Mouse (Mus musculus) layer of hippocampus, adult 2 months (tissue): ENCODE measurements at regions not wholly inside any gene's neighbourhood (a gene's known extent, or its start where the extent isn't known, plus 50 kb on each side); places are given as distances from the start of the nearest gene placed in this dataset.

Source experiments
- DNase-seq, 2 experiments: peaks; one replicate each; pipeline ENCODE4 v3.0.0; 2022; ENCODE audit warnings: low spot score in 2 of 2
- H3K27ac ChIP-seq: fragments of 200-600 bp; 2 replicates; pipeline ENCODE4 v1.8.1; 2022
- H3K4me3 ChIP-seq: fragments of 200-600 bp; 2 replicates; pipeline ENCODE4 v1.8.1; 2022; ENCODE audit warnings: mild to moderate bottlenecking
- CTCF ChIP-seq: fragments of 200-600 bp; conservative IDR thresholded peaks from 2 replicates; pipeline ENCODE4 v1.8.1; 2022; ENCODE audit warnings: antibody characterized with exemption, mild to moderate bottlenecking, moderate library complexity

DNA sequence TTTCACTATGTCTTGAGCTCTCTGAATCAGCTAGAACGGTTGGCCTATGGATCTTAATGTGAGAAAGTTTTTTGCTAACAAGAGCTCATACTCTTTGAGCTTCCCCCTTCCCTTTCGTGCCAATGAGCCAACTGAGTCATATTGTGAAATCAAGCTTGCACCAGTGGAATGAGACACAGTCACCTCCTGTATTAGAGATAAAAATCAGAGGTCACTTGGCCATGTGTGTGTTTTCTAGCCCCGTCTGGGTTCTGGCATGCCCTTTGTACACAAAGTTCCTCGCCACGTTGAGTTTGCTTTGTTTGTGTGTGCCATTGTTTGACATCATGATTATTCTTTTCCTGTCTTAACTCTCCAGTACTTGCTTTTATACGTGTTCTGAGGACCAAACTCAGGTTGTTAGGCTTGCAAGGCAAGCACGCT lies 114.1 kb upstream of the Tbl1xr1 start:
- Histone ChIP-seq H3K27ac (no peak overlapping the region), H3K4me3 (no peak overlapping the region)
- DNase-seq, result no peak
- no peak for TF ChIP-seq CTCF

DNA sequence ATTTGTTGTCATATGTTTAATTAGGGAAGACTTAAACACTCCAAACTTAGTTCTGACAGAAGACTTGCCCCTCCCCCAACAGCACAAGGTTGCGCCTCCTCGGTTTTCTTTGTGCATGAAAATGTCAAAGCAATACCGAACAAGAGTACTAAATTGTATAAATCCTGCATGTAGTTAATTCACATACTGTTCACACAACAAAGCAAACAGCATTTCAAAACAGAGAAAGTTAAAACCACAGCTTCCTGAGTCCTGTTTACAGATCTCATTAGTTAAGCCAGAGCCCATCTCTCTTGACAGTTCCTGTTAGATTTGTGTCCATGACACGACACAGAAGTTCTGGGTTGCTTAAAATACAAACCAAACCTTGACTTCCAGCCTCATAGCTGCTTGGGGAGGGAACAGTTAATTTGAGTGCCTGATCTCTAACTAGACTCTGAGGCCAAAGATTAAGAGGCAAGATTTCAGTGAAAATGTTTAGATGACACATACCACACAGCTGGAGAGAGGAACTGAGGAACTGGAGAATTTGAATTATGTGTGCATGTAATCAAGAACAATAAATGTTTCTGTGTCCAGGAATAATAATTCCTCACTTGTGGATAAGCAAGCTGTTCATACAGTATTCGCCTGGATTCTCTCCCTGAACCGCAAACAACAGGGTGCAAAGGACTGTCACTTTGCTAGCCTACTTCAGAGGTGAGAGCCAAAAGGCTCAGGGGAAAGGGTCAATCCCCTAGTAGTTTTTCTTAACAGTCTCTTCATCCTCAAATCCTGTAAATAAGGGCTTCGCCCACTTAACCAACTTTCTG lies 113.3 kb upstream of the Tbl1xr1 start:
- no peak for DNase-seq
- H3K27ac ChIP-seq, result no peak overlapping the region
- no peak for TF ChIP-seq CTCF
- no peak overlapping the region for H3K4me3 ChIP-seq

DNA sequence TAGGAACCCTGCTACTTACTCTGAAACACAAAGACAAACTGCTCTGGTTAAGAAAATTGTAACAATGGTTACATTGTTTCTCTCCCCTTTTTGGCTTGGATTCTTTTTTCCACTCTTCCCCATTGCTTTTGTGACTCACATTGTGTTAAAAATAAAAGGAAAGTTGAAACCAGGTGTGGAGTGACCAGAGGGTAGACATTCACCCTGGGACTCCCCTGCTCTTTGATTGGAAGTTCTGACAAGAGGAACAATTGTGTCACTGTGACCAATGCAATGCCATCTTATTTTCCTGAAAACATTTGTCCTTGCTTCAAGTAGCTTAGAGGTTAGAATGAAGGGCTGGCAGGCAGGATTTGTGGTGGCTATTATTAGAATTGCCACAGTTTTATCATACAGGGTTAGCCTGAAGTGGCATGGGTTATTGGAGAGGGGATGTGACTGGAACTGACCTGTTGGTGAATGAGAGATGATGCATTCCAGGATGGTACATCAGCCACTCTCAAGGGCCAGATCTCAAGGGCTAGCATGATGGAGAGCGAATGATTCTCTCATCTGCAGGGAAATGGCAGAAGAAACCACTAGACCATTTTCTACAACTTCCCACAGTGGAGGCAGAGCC lies 112.6 kb upstream of the Tbl1xr1 start:
- no peak overlapping the region for H3K4me3 ChIP-seq
- no peak for TF ChIP-seq CTCF
- no peak for DNase-seq
- no peak overlapping the region for H3K27ac ChIP-seq

DNA sequence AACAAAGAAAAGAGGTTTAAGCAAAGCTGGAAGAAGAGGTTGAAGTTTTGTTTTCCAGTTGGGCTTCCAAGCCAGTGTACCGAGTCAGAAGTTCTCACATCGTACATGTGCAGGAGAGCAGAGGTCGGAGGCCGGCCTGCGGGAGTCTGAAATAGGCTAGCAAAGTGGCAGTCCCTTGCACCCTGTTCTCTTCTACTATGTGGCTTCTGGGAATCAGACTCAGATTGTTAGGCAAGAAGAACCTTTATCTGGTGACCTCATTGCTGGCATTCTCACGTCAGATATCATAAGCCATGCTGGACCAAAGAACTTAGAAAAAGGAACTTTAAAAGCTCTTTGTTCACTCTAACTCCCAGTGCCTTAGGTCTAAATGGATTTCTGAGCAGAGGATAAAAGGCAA lies 112.0 kb upstream of the Tbl1xr1 start:
- H3K4me3 ChIP-seq, result no peak overlapping the region
- no peak for DNase-seq
- no peak for TF ChIP-seq CTCF
- no peak overlapping the region for H3K27ac ChIP-seq

DNA sequence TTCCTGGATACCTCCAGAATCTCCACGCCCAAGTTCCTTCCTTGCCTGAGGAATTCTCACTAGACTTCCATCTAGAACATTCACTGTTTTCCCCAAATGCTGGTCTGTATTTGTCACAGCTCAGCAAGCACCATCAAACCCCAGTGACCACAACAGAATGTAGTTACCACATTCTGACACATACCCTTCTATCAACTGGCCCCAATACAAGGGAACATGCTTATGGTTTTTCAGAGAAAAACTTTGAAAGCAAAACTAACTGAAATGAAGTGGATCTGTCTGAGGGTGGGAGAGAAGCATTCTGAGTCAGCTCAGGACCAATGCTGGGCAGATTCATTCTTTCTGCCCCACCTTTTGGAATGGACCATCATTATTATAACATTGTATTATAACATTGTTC lies 110.9 kb upstream of the Tbl1xr1 start:
- Histone ChIP-seq H3K4me3 (no peak overlapping the region), H3K27ac (no peak overlapping the region)
- no peak for TF ChIP-seq CTCF
- no peak for DNase-seq

DNA sequence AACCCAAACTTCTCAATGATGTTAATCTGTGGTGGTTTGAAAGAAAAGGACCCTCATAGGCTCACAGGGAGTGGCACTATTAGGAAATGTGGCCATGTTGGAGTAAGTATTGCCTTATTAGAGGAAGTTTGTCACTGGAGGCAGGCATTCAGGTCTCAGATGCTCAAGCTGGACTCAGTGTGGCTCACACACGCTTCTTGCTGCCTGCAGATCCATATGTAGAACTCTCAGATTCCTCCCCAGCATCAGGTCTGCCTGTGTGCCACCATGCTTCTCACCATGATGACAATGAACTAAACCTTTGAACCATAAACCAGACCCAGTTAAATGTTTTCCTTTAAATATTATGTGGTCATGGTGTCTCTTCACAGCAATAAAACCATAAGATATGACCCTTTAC lies 104.7 kb upstream of the Tbl1xr1 start:
- no peak for TF ChIP-seq CTCF
- Histone ChIP-seq H3K27ac (no peak overlapping the region), H3K4me3 (no peak overlapping the region)
- no peak for DNase-seq

DNA sequence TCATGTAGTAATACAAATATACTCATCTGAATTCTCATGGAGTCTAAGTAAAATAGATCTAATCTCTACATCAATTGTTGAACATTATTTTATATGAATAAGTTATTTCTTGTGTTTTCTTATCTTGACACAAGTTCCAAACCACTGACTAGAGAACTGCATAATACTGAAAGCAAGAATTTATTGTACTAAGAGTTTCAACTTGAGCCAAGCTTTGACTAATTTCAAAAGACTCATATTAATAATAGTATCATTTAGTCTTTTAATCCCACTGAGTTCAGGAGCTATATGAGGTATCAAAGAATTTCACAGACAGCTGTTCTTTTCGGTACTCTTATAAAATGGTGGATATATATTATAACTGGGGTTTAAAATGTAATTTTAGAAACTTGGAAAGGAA lies 103.3 kb upstream of the Tbl1xr1 start:
- no peak overlapping the region for H3K4me3 ChIP-seq
- no peak overlapping the region for H3K27ac ChIP-seq
- DNase-seq, result no peak
- no peak for TF ChIP-seq CTCF

DNA sequence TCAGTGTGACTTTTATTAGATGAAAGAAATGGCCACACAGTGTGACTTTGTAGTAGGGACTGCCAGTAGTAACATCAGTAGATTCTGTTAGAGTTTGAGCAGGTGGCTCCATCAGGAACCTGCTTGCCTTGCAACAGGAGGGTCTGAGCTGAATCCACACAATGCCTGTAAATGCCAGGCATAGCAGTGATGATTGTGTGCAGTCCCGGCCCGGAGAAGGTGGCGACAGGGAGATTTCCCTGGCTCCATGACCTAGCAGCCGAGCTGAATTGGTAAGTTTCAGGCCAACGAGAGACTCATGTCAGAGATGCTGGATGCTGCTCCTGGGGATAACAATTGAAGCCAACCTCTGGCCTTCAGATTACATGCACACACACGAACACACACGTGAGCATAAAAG lies 102.8 kb upstream of the Tbl1xr1 start:
- no peak for DNase-seq
- TF ChIP-seq CTCF, result no peak

DNA sequence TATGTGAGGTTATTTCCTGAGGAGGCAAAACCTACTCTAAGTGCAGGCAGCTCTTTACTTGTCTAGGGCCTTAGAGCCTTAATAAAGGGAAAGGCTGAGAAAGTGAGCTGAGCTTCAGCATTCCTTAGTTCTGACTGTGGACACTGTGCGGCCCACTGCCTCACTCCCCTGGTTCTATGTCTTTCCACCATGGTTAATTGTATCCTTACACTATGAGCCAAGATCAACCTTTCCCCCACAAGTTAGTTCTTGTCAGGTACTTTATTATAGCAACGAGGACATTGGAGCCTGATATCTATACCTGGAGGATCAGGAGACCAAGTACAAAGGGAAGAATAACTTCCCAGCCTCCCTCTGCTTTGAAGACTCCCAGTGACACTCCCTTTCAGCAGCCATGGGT lies 101.7 kb upstream of the Tbl1xr1 start:
- no peak overlapping the region for H3K4me3 ChIP-seq
- TF ChIP-seq CTCF, result no peak
- no peak for DNase-seq
- H3K27ac ChIP-seq, result no peak overlapping the region

More for the DNA sequence above, 102.8 kb upstream of the Tbl1xr1 start:
- Histone ChIP-seq H3K27ac (no peak overlapping the region), H3K4me3 (no peak overlapping the region)

DNA sequence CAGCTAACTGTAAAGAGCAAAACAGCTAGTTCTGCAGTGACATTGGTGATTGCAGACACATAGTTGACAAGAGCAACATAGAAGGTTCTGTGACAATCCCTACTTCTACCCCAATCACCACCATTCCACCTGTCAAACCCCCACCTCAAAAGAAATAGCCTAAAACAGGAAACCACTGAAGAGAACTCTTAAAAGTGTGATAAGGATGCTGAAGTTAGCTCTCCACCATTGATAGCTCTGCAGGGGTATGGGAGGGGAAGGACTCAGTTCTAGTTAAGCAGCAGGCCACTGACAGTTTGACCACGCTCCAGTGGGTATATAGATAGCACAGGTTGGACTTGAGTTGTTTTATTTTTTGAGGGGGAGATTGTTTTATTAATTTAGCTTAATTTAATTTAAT lies 98.7 kb upstream of the Tbl1xr1 start:
- no peak for DNase-seq
- TF ChIP-seq CTCF, result no peak
- Histone ChIP-seq H3K27ac (no peak overlapping the region), H3K4me3 (no peak overlapping the region)

DNA sequence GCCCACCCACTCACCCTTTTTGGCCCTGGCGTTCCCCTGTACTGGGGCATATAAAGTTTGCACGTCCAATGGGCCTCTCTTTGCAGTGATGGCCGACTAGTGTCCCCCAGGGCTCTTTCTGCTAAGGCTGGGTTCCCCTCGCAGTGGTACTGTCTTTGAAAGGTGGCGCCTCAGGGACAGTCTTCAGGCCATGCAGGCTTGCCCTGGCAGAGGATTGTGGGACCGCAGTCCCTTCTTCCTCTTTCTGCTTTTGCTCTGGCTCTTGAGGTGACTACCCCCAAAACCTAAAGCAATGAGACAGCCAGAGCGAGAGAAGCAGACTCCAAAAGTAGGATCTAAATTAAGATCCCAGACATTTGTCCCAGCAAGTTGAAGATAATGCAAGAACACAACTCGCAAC lies 93.5 kb upstream of the Tbl1xr1 start:
- no peak for DNase-seq
- H3K27ac ChIP-seq, result no peak overlapping the region
- no peak overlapping the region for H3K4me3 ChIP-seq

DNA sequence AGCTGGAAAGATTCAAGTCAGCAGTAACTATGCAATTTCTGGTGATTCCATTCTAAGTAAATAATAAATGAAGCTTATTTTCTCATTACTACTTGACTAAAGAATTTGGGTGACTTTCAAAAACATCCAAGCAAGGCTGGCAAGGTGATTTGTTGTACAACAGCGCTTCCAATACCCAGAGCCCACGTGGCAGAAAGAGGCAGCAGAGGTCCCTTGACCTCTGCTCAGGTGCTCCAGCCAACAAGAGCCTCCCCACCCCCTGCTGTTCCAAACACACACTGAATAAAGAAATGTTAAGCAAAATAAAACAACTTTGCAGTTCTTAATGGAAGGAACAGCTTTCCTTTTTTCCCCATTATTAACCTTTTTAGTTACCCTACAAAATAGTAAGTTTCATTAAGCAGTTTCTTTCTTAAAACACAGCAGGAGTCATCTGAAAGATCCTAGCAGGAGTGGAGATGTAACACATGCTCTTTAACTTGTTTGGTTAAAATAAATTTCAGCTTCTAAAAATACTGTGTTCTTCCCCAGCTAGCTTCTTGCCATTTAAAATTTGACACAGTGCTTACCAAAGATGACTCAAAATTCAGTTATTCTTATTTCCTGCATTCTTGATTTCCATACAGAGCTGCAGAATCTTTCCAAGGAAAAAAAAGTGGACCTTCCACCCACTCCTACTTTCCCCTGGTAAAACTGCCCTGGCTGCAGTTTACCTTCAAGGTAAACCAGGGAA lies 92.3 kb upstream of the Tbl1xr1 start:
- DNase-seq, result no peak
- no peak overlapping the region for H3K4me3 ChIP-seq
- TF ChIP-seq CTCF, result no peak
- H3K27ac ChIP-seq, result peak overlapping the region; percentile 57; the same call in 1 of the 2 replicates

More for the DNA sequence above, 93.5 kb upstream of the Tbl1xr1 start:
- no peak for TF ChIP-seq CTCF

DNA sequence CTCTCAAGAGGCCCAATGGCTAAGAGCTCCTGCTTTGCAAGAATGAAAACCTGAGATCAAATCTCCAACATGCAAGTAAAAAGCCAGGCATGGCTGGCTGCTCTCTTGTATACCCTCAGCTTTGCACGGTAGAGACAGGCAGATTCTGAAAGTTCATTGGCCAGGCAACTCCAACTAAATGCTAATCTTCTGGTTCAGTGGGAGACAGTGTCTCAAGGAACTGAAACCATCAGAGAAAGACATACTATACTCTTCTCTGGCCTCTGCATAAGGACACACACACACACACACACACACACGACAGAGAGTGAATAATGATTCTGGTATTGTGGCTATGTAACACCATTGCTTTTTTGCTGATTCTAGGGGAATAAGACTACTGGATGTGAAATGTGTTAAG lies 91.6 kb upstream of the Tbl1xr1 start:
- TF ChIP-seq CTCF, result no peak
- H3K4me3 ChIP-seq, result no peak overlapping the region

More for the DNA sequence above, 91.6 kb upstream of the Tbl1xr1 start:
- DNase-seq, result no peak
- peak overlapping the region; percentile 57; the same call in 1 of the 2 replicates for H3K27ac ChIP-seq
